Comparison of ENCODE assay signal across 25 mouse cellular contexts in genomic region chr2:135727088-135727487, GRCm38 (mm10).
A peak's percentile ranks its signal among the peaks of the same experiment; 100 is the strongest.
DNase-seq lines count a peak whose midpoint lies in the region; ATAC-seq and TF ChIP-seq lines count a peak whose summit lies in the region.
"Had no signal": no experiment of that assay in that cellular context is flagged by ENCODE, and none has a peak within 500 bp of the region (broad histone marks: within the 10 kb centered on the region; RNA-seq: fewer than 3 reads in every experiment).

No protein-coding gene starts in this region.

- H3K4me1 ChIP-seq in heart, embryonic 11.5 days (ENCODE audit: control insufficient read depth, insufficient read depth, low read length): peaks cover 16% of the 10 kb centered on the region
- peaks cover 7% of the 10 kb centered on the region; the same call in 1 of the 2 replicates for H3K4me1 ChIP-seq in lung, embryonic 14.5 days (ENCODE audit: insufficient read depth)
- H3K4me1 ChIP-seq in lung, adult 2 months (ENCODE audit: control insufficient read depth, insufficient read depth, low read length): peaks cover 30% of the 10 kb centered on the region
- peaks cover 19% of the 10 kb centered on the region for H3K4me1 ChIP-seq in lung, embryonic 16.5 days (replicated peaks; ENCODE audit: control insufficient read depth, insufficient read depth, low read length)

- intact Hi-C loops in heart, postnatal 14 days (cut with DNase I): no loop called here

- no peaks in the 10 kb centered on the region for H3K27me3 ChIP-seq in heart, embryonic 11.5 days (ENCODE audit: control insufficient read depth, insufficient read depth, low read length)
- H3K27me3 ChIP-seq in lung, embryonic 14.5 days (ENCODE audit: insufficient read depth, low read length): no peaks in the 10 kb centered on the region
- H3K27me3 ChIP-seq in lung, embryonic 16.5 days (ENCODE audit: control insufficient read depth, insufficient read depth, low read depth, low read length): no peaks in the 10 kb centered on the region
- H3K27me3 ChIP-seq: CH12.LX; embryonic facial prominence, embryonic 13.5 days; forebrain, embryonic 12.5 days; midbrain, embryonic 15.5 days; neural tube, embryonic 12.5 days; Patski had no signal

- no peak overlapping the region for H3K9ac ChIP-seq in heart, embryonic 11.5 days (ENCODE audit: low read depth, low read length)
- no peak overlapping the region for H3K9ac ChIP-seq in lung, embryonic 14.5 days
- no peak overlapping the region for H3K9ac ChIP-seq in lung, embryonic 16.5 days (ENCODE audit: low read length)
- H3K9ac ChIP-seq: embryonic facial prominence, embryonic 13.5 days; forebrain, embryonic 12.5 days; midbrain, embryonic 15.5 days; neural tube, embryonic 12.5 days had no signal

- DNase-seq in heart, postnatal 14 days: no peak
- no peak for DNase-seq in lung, embryonic 14.5 days
- no peak for DNase-seq in lung, adult 2 months
- DNase-seq in lung, postnatal 36 days: peak; percentile 37
- DNase-seq in right cerebral cortex, postnatal 14 days: no peak
- DNase-seq: adrenal gland, adult 2 months; B cell, adult 2 months; cerebellum, adult 2 months; cerebellum, postnatal 36 days; embryo, embryonic 11 days; kidney, postnatal 25 days; layer of hippocampus, postnatal 36 days; thymus, postnatal 14 days had no signal

- no peak for TF ChIP-seq POLR2A in lung, adult 2 months (IDR thresholded peaks at IDR 0.05; ENCODE audit: borderline replicate concordance, extremely low read depth, low read depth, low read length)

- no peaks in the 10 kb centered on the region for H3K9me3 ChIP-seq in heart, embryonic 11.5 days (replicated peaks; ENCODE audit: control insufficient read depth, low read length)
- no peaks in the 10 kb centered on the region for H3K9me3 ChIP-seq in lung, embryonic 14.5 days (ENCODE audit: low read depth, low read length)
- H3K9me3 ChIP-seq in lung, embryonic 16.5 days (ENCODE audit: control insufficient read depth, low read length): no peaks in the 10 kb centered on the region
- H3K9me3 ChIP-seq: embryonic facial prominence, embryonic 13.5 days; forebrain, embryonic 12.5 days; hindbrain, embryonic 10.5 days; midbrain, embryonic 15.5 days; neural tube, embryonic 12.5 days had no signal

- ATAC-seq in heart, embryonic 11.5 days (replicated peaks; ENCODE audit: insufficient number of reproducible peaks, low FRiP score, low TSS enrichment): 0 out of 2 replicates have a peak, but pooled peaks have one; percentile 22
- ATAC-seq in lung, embryonic 14.5 days (ENCODE audit: insufficient read depth): peak; percentile 63; the same call in 1 of the 2 replicates
- ATAC-seq in lung, embryonic 16.5 days (ENCODE audit: low read depth): peak; percentile 74
- ATAC-seq: intestine, postnatal 0 days; midbrain, embryonic 15.5 days; Patski had no signal

- no peak overlapping the region for H3K27ac ChIP-seq in heart, embryonic 11.5 days (ENCODE audit: low read depth, low read length)
- no peak overlapping the region for H3K27ac ChIP-seq in lung, embryonic 14.5 days (ENCODE audit: low read depth)
- no peak overlapping the region for H3K27ac ChIP-seq in lung, embryonic 16.5 days (ENCODE audit: low read length)
- H3K27ac ChIP-seq: embryonic facial prominence, embryonic 13.5 days; forebrain, embryonic 12.5 days; hindbrain, embryonic 10.5 days; midbrain, embryonic 15.5 days; neural tube, embryonic 12.5 days had no signal

- TF ChIP-seq CTCF in lung, embryonic 14.5 days (IDR thresholded peaks at IDR 0.05; ENCODE audit: low read depth): no peak
- TF ChIP-seq CTCF in lung, adult 2 months (IDR thresholded peaks at IDR 0.05; ENCODE audit: insufficient read depth, low read length): no peak

- 75% methylated on average over 9 of the region's 9 CpGs for WGBS in heart, embryonic 11.5 days (ENCODE audit: insufficient replicate concordance)
- 58% methylated on average over 9 of the region's 9 CpGs for WGBS in lung, embryonic 14.5 days
- WGBS in lung, adult 2 months: 61% methylated on average over 9 of the region's 9 CpGs
- WGBS in lung, embryonic 16.5 days: 60% methylated on average over 9 of the region's 9 CpGs

- no peaks in the 10 kb centered on the region for H3K36me3 ChIP-seq in heart, embryonic 11.5 days (ENCODE audit: control insufficient read depth, insufficient read depth, low read length)
- no peaks in the 10 kb centered on the region for H3K36me3 ChIP-seq in lung, embryonic 14.5 days (ENCODE audit: insufficient read depth)
- H3K36me3 ChIP-seq in lung, embryonic 16.5 days (ENCODE audit: control insufficient read depth, insufficient read depth, low read length): no peaks in the 10 kb centered on the region
- H3K36me3 ChIP-seq: embryonic facial prominence, embryonic 13.5 days; forebrain, embryonic 12.5 days; G1E; hindbrain, embryonic 10.5 days; midbrain, embryonic 15.5 days; neural tube, embryonic 12.5 days had no signal

- no peak overlapping the region for H3K4me3 ChIP-seq in heart, embryonic 11.5 days (ENCODE audit: low read depth, low read length)
- H3K4me3 ChIP-seq in lung, embryonic 14.5 days (ENCODE audit: low read depth, low read length): no peak overlapping the region
- no peak overlapping the region for H3K4me3 ChIP-seq in lung, adult 2 months (replicated peaks; ENCODE audit: extremely low read depth, low read depth, low read length)
- H3K4me3 ChIP-seq in lung, embryonic 16.5 days (ENCODE audit: low read length): no peak overlapping the region
- H3K4me3 ChIP-seq: embryonic facial prominence, embryonic 13.5 days; erythroblast, embryonic 14.5 days; forebrain, embryonic 12.5 days; hindbrain, embryonic 10.5 days; midbrain, embryonic 15.5 days; neural tube, embryonic 12.5 days had no signal

- H3K4me2 ChIP-seq in heart, embryonic 11.5 days: no peak overlapping the region
- no peak overlapping the region for H3K4me2 ChIP-seq in lung, embryonic 14.5 days
- H3K4me2 ChIP-seq in lung, embryonic 16.5 days (ENCODE audit: low read depth, low read length): no peak overlapping the region
- H3K4me2 ChIP-seq: embryonic facial prominence, embryonic 13.5 days; forebrain, embryonic 12.5 days; midbrain, embryonic 15.5 days; neural tube, embryonic 12.5 days had no signal

Comparison
In these comparisons a context has a peak if more than half of its experiments do, and no peak if none do; other contexts are left out.
1. ATAC-seq: peak in every context shown above with its lines; median percentile 74 in lung, embryonic 16.5 days; 63 in lung, embryonic 14.5 days; 22 in heart, embryonic 11.5 days.